Mouse (Mus musculus): ENCODE results near the gene Krt13.

The Krt13 gene

DNA sequence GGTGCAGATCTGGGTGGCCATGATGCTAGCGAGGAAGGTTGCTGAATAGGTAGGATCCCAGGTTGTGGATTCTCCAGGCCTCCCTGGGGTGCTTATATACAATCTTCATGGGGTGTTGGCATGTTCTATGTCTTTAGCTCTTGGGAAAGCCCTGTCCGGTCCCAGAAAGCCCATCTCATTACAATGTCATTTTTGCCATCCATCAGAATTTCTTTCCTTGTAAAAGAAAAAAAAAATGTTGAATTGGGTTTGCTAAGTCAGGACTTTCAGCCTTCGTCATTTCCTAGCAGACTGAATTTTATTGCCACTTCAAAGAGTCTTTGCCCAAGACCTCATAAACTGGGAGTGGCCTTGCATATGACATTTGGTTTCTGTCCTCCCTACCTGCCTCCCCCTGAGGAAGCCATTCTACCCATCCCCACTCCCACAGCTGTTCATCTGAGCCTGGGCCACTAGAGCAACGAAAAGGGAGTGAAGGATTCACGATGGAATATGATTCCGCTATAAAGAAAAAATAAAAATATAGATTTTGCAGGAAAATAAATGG lies 15.7 kb downstream of the Krt13 start, which contains the start of gene Krt36:
TSS of gene Krt36 (minus strand) at position 51 of the 547 bp plus-strand sequence.
- DNase-seq: no peak

DNA sequence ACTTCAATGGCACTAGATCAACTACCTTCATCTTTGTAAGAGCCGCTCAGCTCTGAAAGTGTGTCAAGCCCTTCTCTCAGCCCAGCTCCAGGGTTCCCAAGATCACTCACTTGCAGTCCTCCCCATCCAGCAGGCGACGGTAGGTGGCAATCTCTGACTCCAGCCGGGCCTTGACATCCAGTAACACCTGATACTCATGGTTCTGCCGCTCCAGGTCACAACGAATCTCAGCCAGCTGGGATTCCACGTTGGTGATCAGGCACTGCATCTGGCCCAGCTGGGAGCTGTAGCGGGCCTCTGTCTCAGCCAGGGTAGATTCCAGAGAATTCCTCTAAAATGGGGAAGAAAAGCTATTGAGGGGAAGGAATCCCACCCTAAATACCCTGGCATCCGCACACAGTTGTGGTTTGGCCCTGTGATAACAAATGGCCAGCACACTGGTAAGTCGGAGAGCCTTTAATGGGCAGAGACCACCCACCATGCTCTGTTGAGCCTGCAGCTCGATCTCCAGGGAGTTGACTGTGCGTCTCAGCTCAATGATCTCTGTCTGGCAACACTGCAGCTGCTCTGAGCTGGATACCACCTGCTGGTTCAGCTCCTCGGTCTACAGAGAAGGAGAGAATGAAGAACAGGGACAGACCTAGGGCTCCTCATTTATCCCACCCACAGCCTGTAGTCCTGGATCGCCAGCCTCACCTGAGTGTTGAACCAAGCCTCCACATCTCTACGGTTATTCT lies 18.5 kb downstream of the Krt13 start:
- no peak for DNase-seq

DNA sequence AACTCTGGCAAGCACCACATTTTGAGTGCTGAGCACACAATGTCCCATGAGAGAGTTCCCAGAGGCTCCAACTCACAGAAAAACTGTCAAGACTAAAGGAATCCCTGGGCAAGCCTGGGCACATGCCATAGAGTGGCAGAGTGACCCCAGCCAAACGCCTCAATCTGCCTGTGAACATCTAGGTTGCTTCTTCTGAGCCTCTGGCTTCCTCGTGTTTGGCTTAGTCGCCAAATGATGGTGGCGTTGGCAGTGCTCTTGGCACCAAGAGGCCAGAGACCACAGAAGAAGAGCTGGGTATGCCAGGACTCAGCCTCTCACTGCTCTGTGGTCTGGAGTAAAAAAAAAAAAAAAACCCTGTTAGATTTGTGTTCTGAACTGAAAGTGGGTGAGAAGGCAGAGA lies 21.0 kb downstream of the Krt13 start:
- no peak for DNase-seq

DNA sequence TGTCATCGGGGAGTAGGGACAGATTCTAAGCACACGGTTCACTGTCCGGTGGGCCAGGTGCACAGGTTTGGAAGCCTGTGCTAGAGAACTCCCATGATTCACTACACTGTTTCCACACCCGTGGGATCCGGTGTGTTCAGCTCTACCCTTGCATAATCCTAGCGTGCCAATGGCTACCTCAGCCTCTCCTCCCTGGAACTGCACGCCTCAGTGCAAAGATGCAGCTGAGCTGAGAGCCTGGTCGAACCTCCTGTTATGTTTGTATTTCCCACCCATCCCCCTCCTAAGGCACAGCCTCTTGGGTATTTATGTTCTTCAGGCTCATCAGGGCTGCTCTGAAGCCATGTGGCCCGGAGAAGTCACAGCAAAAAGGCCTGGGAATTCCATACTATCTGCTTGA lies 23.5 kb downstream of the Krt13 start:
- DNase-seq: no peak

DNA sequence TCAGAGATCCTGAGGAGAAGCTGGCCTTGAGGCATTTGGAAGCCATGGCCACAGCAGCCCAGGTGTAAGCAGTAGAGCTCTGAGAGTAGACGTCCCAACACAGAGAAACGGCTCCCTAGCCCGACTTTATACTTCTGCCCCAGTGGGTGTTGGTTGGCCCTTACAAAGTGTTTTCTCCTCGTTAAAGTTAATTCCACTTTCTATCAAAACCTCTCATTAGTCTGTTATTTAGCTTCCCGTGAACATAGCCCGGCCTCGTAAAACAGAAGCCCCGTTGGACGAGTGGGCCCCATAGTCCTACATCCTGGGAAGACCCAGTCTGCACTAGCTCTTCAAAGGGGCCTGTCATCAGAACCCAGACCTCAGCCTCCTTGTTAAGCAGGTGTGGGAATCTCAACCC lies 25.2 kb downstream of the Krt13 start, which contains the start of gene Krt35:
TSS of gene Krt35 (minus strand) at position 101 of the 400 bp plus-strand sequence.
- no peak for DNase-seq

DNA sequence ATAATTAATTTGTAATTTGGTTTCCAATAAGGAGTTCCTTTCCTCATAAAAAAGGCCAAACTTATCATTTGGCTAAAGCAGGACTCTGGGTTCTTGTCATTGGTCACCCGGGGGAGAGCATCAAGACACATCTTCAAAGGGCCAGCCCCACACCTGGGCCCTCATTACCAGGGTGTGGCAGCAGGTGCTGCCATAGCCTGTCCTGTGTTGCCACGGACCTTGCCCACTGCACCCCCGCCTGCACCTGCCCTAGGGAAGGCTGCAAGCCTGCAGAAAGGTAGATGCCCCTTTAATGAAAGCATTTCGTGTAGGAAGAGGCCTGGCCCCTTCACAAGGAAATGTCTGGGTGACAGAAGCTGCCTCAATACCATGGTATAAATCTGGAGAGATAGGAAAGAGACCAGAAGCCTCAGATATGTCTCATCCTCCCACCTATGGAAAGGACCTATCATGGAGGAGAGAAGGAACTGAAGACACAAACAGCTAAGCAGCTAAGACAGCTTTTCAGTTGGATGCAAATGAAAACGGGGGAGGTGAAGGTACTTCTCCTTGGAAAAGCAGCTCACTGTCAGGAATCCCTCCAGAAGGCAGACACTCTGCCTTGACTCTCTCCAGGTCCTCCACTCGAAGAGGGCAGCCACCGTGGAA lies 32.9 kb downstream of the Krt13 start:
- DNase-seq: no peak

DNA sequence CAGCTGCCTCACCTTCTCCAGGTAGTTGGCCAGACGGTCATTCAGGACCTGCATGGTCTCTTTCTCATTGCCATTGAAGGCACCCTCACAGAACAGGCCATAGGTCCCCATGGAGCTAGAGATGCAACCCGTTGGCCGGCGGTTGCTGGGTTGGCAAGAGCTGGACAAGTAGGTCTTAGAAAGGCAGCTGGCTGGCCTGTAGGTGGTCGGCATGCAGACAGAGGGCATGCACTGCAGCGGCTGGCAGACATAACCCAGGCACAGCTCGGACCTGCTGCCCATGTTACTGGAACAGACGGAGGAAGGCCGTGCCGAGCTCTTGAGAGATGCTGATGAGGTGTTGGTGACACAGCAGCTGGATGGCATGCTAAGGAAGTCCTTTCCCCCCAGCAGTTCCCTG lies 33.5 kb downstream of the Krt13 start, which contains the start of gene Krt32:
TSS of gene Krt32 (minus strand) at position 366 of the 400 bp plus-strand sequence.
- DNase-seq: no peak

DNA sequence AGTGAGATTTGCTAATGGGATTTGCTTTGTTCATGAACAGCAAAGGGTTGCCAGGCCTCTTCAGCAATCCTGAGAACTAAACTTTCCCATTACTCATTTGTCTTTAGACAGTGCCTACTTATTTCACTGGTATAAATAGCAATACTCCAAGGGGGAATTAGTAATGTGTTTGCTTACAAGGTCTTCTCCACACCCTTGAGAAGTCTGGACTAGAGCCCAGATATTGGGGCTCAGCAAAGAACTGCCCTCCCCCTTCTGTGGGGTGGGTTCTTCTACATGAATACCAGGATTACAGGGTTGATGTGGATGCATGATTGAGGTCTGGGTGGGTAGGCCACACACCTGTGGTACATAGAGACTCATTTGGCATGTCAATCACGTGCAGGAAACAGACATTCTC lies 47.5 kb downstream of the Krt13 start:
- DNase-seq: no peak

Measured in cerebellum, adult 11-12 months (tissue).